Mouse (Mus musculus) intestine, embryonic 16.5 days (tissue): ENCODE results near the gene Fam129a. TPM values are rescaled to one million over a fixed set of nuclear protein-coding genes. Genes with fewer than 3 reads are reported as not detected.

Experiments used
- ATAC-seq: fragments of 200-750 bp; cut with Nextera tagmentation; 2 replicates; pipeline ENCODE4 v1.8.0; 2017; ENCODE audit warnings: moderate TSS enrichment, moderate library complexity
- H3K27ac ChIP-seq: fragments of 300-500 bp; sonication (generic); 2 replicates; pipeline ENCODE4 v1.5.1; 2014; ENCODE audit warnings: mild to moderate bottlenecking, low read length
- H3K27me3 ChIP-seq: fragments of 300-500 bp; sonication (generic); replicated peaks from 2 replicates; pipeline ENCODE4 v1.6.1; 2014; ENCODE audit warnings: low read length, control low read depth, mixed read lengths; ENCODE audit not compliant: control insufficient read depth, insufficient read depth
- H3K36me3 ChIP-seq: fragments of 300-500 bp; sonication (generic); 2 replicates; pipeline ENCODE4 v1.6.1; 2014; ENCODE audit warnings: low read length, control low read depth; ENCODE audit not compliant: control insufficient read depth, insufficient read depth
- H3K4me1 ChIP-seq: fragments of 300-500 bp; sonication (generic); 2 replicates; pipeline ENCODE4 v1.6.1; 2014; ENCODE audit warnings: low read length, control low read depth, mixed read lengths; ENCODE audit not compliant: control insufficient read depth, insufficient read depth
- H3K4me2 ChIP-seq: fragments of 300-500 bp; sonication (generic); 2 replicates; pipeline ENCODE4 v1.6.1; 2014; ENCODE audit warnings: low read depth, low read length, control low read depth
- H3K4me3 ChIP-seq: fragments of 300-500 bp; sonication (generic); 2 replicates; pipeline ENCODE4 v1.5.1; 2014; ENCODE audit warnings: mild to moderate bottlenecking, low read length
- H3K9ac ChIP-seq: fragments of 300-500 bp; sonication (generic); 2 replicates; pipeline ENCODE4 v1.6.1; 2014; ENCODE audit warnings: low read depth, low read length
- H3K9me3 ChIP-seq: fragments of 300-500 bp; sonication (generic); 2 replicates; pipeline ENCODE4 v1.6.1; 2016; ENCODE audit warnings: low read length, control low read depth; ENCODE audit not compliant: control insufficient read depth
- WGBS: fragments of 180-500 bp; shearing (Covaris S2); extraction: QIAGEN DNeasy Blood & Tissue Kit; methylation state at CpG from one replicate; pipeline ENCODE4 v1.1.7; 2014; 5-methylcytosine and 5-hydroxymethylcytosine counted together
- polyA plus RNA-seq: library from polyadenylated mRNA; unstranded; fragments of >200 nt; fragmentation: Nextera tagmentation; extraction: Ambion mirVana; gene quantifications from 2 replicates; pipeline ENCODE4 v1.2.1, GENCODE M21; 2015

Fam129a gene
- polyA plus RNA-seq, 1 experiment from 2014 or later, result 10.7 TPM

GRCm38 (mm10) chr1:151631061-151631460 lies 60.1 kb downstream of the Fam129a start:
- Histone ChIP-seq H3K4me3 (no peak overlapping the region), H3K4me1 (0 out of 2 replicates have a peak, but pooled peaks cover 5% of the 10 kb centered on the region), H3K27me3 (no peaks in the 10 kb centered on the region), H3K9ac (no peak overlapping the region), H3K4me2 (no peak overlapping the region), H3K27ac (no peak overlapping the region), H3K9me3 (0 out of 2 replicates have a peak, but pooled peaks cover 3% of the 10 kb centered on the region), H3K36me3 (no peaks in the 10 kb centered on the region)
- ATAC-seq, result no peak
- WGBS, result 43% methylated on average over 2 of the region's 2 CpGs

GRCm38 (mm10) chr1:151631703-151632294 lies 60.8 kb downstream of the Fam129a start:
- Histone ChIP-seq H3K4me1 (0 out of 2 replicates have a peak, but pooled peaks cover 5% of the 10 kb centered on the region), H3K27ac (no peak overlapping the region), H3K27me3 (no peaks in the 10 kb centered on the region), H3K9ac (no peak overlapping the region), H3K9me3 (0 out of 2 replicates have a peak, but pooled peaks cover 3% of the 10 kb centered on the region), H3K4me3 (no peak overlapping the region), H3K4me2 (no peak overlapping the region; the same call in 1 of the 2 replicates), H3K36me3 (no peaks in the 10 kb centered on the region)
- peak; percentile 88 for ATAC-seq
- 30% methylated on average over 11 of the region's 11 CpGs for WGBS

GRCm38 (mm10) chr1:151632567-151633356 lies 61.8 kb downstream of the Fam129a start:
- Histone ChIP-seq H3K9me3 (0 out of 2 replicates have a peak, but pooled peaks cover 3% of the 10 kb centered on the region), H3K4me3 (no peak overlapping the region), H3K36me3 (no peaks in the 10 kb centered on the region), H3K9ac (no peak overlapping the region), H3K27me3 (no peaks in the 10 kb centered on the region), H3K4me1 (0 out of 2 replicates have a peak, but pooled peaks cover 5% of the 10 kb centered on the region), H3K4me2 (no peak overlapping the region), H3K27ac (no peak overlapping the region)
- ATAC-seq, result no peak
- WGBS, result 94% methylated on average over 7 of the region's 7 CpGs

- WGBS, result 87% methylated on average over 3 of the region's 3 CpGs
- no peak overlapping the region for H3K4me3 ChIP-seq
- no peak for ATAC-seq
These were observed 65.7 kb downstream of the Fam129a start for GRCm38 (mm10) chr1:151636637-151637036.

GRCm38 (mm10) chr1:151637351-151637922 lies 66.5 kb downstream of the Fam129a start:
- no peaks in the 10 kb centered on the region for H3K27me3 ChIP-seq
- no peak overlapping the region for H3K4me3 ChIP-seq
- 0 out of 2 replicates have a peak, but pooled peaks cover 2% of the 10 kb centered on the region for H3K9me3 ChIP-seq
- no peaks in the 10 kb centered on the region for H3K36me3 ChIP-seq
- no peak for ATAC-seq
- no peaks in the 10 kb centered on the region for H3K4me1 ChIP-seq
- WGBS, result 77% methylated on average over 9 of the region's 9 CpGs
- no peak overlapping the region for H3K4me2 ChIP-seq
- no peak overlapping the region for H3K27ac ChIP-seq
- H3K9ac ChIP-seq, result no peak overlapping the region

More at GRCm38 (mm10) chr1:151636637-151637036, 65.7 kb downstream of the Fam129a start:
- Histone ChIP-seq H3K36me3 (no peaks in the 10 kb centered on the region), H3K9me3 (0 out of 2 replicates have a peak, but pooled peaks cover 3% of the 10 kb centered on the region), H3K9ac (no peak overlapping the region), H3K4me2 (no peak overlapping the region), H3K4me1 (no peaks in the 10 kb centered on the region), H3K27me3 (no peaks in the 10 kb centered on the region), H3K27ac (no peak overlapping the region)

- WGBS, result 82% methylated on average over 5 of the region's 5 CpGs
- H3K4me1 ChIP-seq, result no peaks in the 10 kb centered on the region
- no peak overlapping the region for H3K9ac ChIP-seq
- no peak overlapping the region for H3K4me3 ChIP-seq
- H3K27me3 ChIP-seq, result no peaks in the 10 kb centered on the region
- no peak overlapping the region for H3K4me2 ChIP-seq
- no peaks in the 10 kb centered on the region for H3K9me3 ChIP-seq
- ATAC-seq, result no peak
- H3K27ac ChIP-seq, result no peak overlapping the region
- H3K36me3 ChIP-seq, result no peaks in the 10 kb centered on the region
These were observed 67.4 kb downstream of the Fam129a start for GRCm38 (mm10) chr1:151638357-151638756.

GRCm38 (mm10) chr1:151638770-151639169 lies 67.8 kb downstream of the Fam129a start:
- H3K27me3 ChIP-seq, result no peaks in the 10 kb centered on the region
- no peak overlapping the region for H3K9ac ChIP-seq
- no peak overlapping the region for H3K27ac ChIP-seq
- no peak overlapping the region for H3K4me2 ChIP-seq
- no peaks in the 10 kb centered on the region for H3K36me3 ChIP-seq
- no peaks in the 10 kb centered on the region for H3K9me3 ChIP-seq
- no peak overlapping the region for H3K4me3 ChIP-seq
- 88% methylated on average over 2 of the region's 2 CpGs for WGBS
- no peak for ATAC-seq
- H3K4me1 ChIP-seq, result no peaks in the 10 kb centered on the region

- 81% methylated on average over 3 of the region's 3 CpGs for WGBS
- no peaks in the 10 kb centered on the region for H3K9me3 ChIP-seq
- H3K4me2 ChIP-seq, result no peak overlapping the region
- H3K4me3 ChIP-seq, result no peak overlapping the region
- H3K36me3 ChIP-seq, result no peaks in the 10 kb centered on the region
- no peak for ATAC-seq
- no peaks in the 10 kb centered on the region for H3K4me1 ChIP-seq
- no peak overlapping the region for H3K27ac ChIP-seq
- H3K9ac ChIP-seq, result no peak overlapping the region
- H3K27me3 ChIP-seq, result no peaks in the 10 kb centered on the region
These were observed 75.4 kb downstream of the Fam129a start for GRCm38 (mm10) chr1:151646380-151646779.

- 90% methylated on average over 4 of the region's 4 CpGs for WGBS
- Histone ChIP-seq H3K36me3 (no peaks in the 10 kb centered on the region), H3K4me1 (no peaks in the 10 kb centered on the region), H3K27ac (no peak overlapping the region), H3K4me2 (no peak overlapping the region), H3K9ac (no peak overlapping the region), H3K4me3 (no peak overlapping the region), H3K27me3 (no peaks in the 10 kb centered on the region), H3K9me3 (no peaks in the 10 kb centered on the region)
- ATAC-seq, result no peak
These were observed 77.1 kb downstream of the Fam129a start for GRCm38 (mm10) chr1:151648099-151648498.
